In the genomic region with DNA sequence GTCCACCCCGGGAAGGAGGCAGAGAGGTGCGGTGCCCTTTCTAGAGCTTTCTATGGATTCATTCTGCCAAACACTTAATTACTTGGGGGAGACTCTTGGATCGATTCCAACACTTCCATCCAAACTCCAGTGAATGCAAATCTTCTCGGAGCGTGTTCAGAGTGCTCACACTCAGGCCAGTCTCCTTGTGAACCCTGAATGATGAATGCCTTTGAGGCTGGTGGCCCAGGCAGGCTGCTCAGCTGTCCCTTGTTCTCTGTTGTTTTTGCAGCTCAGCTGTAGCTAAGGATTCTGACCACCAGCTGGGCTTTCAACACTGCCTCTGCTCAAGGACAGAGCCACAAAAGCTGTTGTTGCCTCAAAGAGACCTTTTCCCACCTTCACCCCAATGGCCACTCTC, we compare ENCODE assay signal across 22 mouse cellular contexts.
DNase-seq lines count a peak whose midpoint lies in the region; ATAC-seq lines count a peak whose summit lies in the region.
"Had no signal": no experiment of that assay in that cellular context is flagged by ENCODE, and none has a peak within 500 bp of the region (broad histone marks: within the 10 kb centered on the region; RNA-seq: fewer than 3 reads in every experiment).

No protein-coding gene starts in this region.

- peak; percentile 33; the same call in 1 of the 2 replicates for ATAC-seq in forebrain, embryonic 12.5 days (ENCODE audit: low FRiP score)
- peak; percentile 76 for ATAC-seq in hindbrain, embryonic 16.5 days
- ATAC-seq in hindbrain, embryonic 13.5 days (ENCODE audit: low FRiP score): no peak
- ATAC-seq in liver, embryonic 13.5 days (ENCODE audit: low read depth): no peak
- peak; percentile 41; the same call in 1 of the 2 replicates for ATAC-seq in neural tube, embryonic 14.5 days (ENCODE audit: low read depth)
- ATAC-seq: CD4-positive, CD25-positive, alpha-beta regulatory T cell, adult 4 months; Patski had no signal

- H3K4me3 ChIP-seq in forebrain, embryonic 12.5 days (replicated peaks): no peak overlapping the region
- no peak overlapping the region for H3K4me3 ChIP-seq in forebrain, embryonic 10.5 days
- no peak overlapping the region for H3K4me3 ChIP-seq in hindbrain, embryonic 16.5 days (ENCODE audit: low read length)
- H3K4me3 ChIP-seq in hindbrain, embryonic 13.5 days: no peak overlapping the region
- H3K4me3 ChIP-seq in liver, embryonic 13.5 days (replicated peaks): no peak overlapping the region
- H3K4me3 ChIP-seq in neural tube, embryonic 14.5 days (ENCODE audit: low read depth, low read length): no peak overlapping the region
- H3K4me3 ChIP-seq: embryonic facial prominence, embryonic 13.5 days; limb, embryonic 12.5 days; megakaryocyte, embryonic 14.5 days had no signal

- H3K9ac ChIP-seq in forebrain, embryonic 12.5 days: no peak overlapping the region
- no peak overlapping the region for H3K9ac ChIP-seq in hindbrain, embryonic 16.5 days (ENCODE audit: low read depth, low read length)
- H3K9ac ChIP-seq in hindbrain, embryonic 13.5 days: no peak overlapping the region
- no peak overlapping the region for H3K9ac ChIP-seq in liver, embryonic 13.5 days
- no peak overlapping the region for H3K9ac ChIP-seq in neural tube, embryonic 14.5 days (replicated peaks; ENCODE audit: low read depth, low read length)
- H3K9ac ChIP-seq: embryonic facial prominence, embryonic 13.5 days; limb, embryonic 12.5 days had no signal

- peaks cover 5% of the 10 kb centered on the region for H3K4me1 ChIP-seq in forebrain, embryonic 12.5 days
- H3K4me1 ChIP-seq in forebrain, embryonic 10.5 days: peaks cover 8% of the 10 kb centered on the region
- peaks cover 3% of the 10 kb centered on the region; the same call in 1 of the 2 replicates for H3K4me1 ChIP-seq in hindbrain, embryonic 16.5 days (ENCODE audit: control insufficient read depth, insufficient read depth, low read depth, low read length)
- H3K4me1 ChIP-seq in hindbrain, embryonic 13.5 days (replicated peaks): peaks cover 8% of the 10 kb centered on the region; the same call in 1 of the 2 replicates
- H3K4me1 ChIP-seq in liver, embryonic 13.5 days (replicated peaks): peaks cover 53% of the 10 kb centered on the region
- H3K4me1 ChIP-seq in neural tube, embryonic 14.5 days (ENCODE audit: control insufficient read depth, insufficient read depth, low read length): no peaks in the 10 kb centered on the region
- H3K4me1 ChIP-seq: limb, embryonic 12.5 days had no signal

- H3K36me3 ChIP-seq in forebrain, embryonic 12.5 days (replicated peaks): no peaks in the 10 kb centered on the region
- H3K36me3 ChIP-seq in forebrain, embryonic 10.5 days (replicated peaks): no peaks in the 10 kb centered on the region
- no peaks in the 10 kb centered on the region for H3K36me3 ChIP-seq in hindbrain, embryonic 16.5 days (ENCODE audit: control insufficient read depth, insufficient read depth, low read length)
- H3K36me3 ChIP-seq in hindbrain, embryonic 13.5 days: no peaks in the 10 kb centered on the region
- no peaks in the 10 kb centered on the region for H3K36me3 ChIP-seq in liver, embryonic 13.5 days
- H3K36me3 ChIP-seq in neural tube, embryonic 14.5 days (ENCODE audit: control insufficient read depth, insufficient read depth, low read length): no peaks in the 10 kb centered on the region
- H3K36me3 ChIP-seq: embryonic facial prominence, embryonic 13.5 days; limb, embryonic 12.5 days had no signal

- 33% methylated on average over 5 of the region's 5 CpGs for WGBS in forebrain, embryonic 12.5 days
- WGBS in forebrain, embryonic 10.5 days: 72% methylated on average over 5 of the region's 5 CpGs
- WGBS in hindbrain, embryonic 16.5 days: 35% methylated on average over 5 of the region's 5 CpGs
- 36% methylated on average over 5 of the region's 5 CpGs for WGBS in hindbrain, embryonic 13.5 days
- WGBS in liver, embryonic 13.5 days (ENCODE audit: insufficient replicate concordance): 77% methylated on average over 5 of the region's 5 CpGs
- 36% methylated on average over 5 of the region's 5 CpGs for WGBS in neural tube, embryonic 14.5 days

- no peak for DNase-seq in forebrain, embryonic 10.5 days (ENCODE audit: extremely low spot score, low spot score)
- DNase-seq in liver, embryonic 13.5 days: no peak
- DNase-seq in liver: no peak
- DNase-seq in neural tube, embryonic 10.5 days (ENCODE audit: extremely low spot score, low spot score): no peak
- DNase-seq: adrenal gland, adult 8-10 months; cerebellum, adult 9-11 months; gastrocnemius, postnatal 14 days; kidney, adult 2 months; kidney, postnatal 25 days; lung, postnatal 10 days; midbrain, embryonic 14.5 days; right cerebral cortex, adult 18-20 months; thymus, postnatal 14 days had no signal

- H3K9me3 ChIP-seq in forebrain, embryonic 12.5 days: no peaks in the 10 kb centered on the region
- no peaks in the 10 kb centered on the region for H3K9me3 ChIP-seq in forebrain, embryonic 10.5 days
- no peaks in the 10 kb centered on the region for H3K9me3 ChIP-seq in hindbrain, embryonic 16.5 days (ENCODE audit: control insufficient read depth, low read length)
- H3K9me3 ChIP-seq in hindbrain, embryonic 13.5 days: no peaks in the 10 kb centered on the region
- H3K9me3 ChIP-seq in liver, embryonic 13.5 days (replicated peaks): no peaks in the 10 kb centered on the region
- H3K9me3 ChIP-seq in neural tube, embryonic 14.5 days (ENCODE audit: control insufficient read depth, low read length): no peaks in the 10 kb centered on the region
- H3K9me3 ChIP-seq: embryonic facial prominence, embryonic 13.5 days; limb, embryonic 12.5 days had no signal

- no peaks in the 10 kb centered on the region for H3K27me3 ChIP-seq in forebrain, embryonic 12.5 days
- no peaks in the 10 kb centered on the region for H3K27me3 ChIP-seq in forebrain, embryonic 10.5 days (ENCODE audit: poor library complexity, severe bottlenecking)
- no peaks in the 10 kb centered on the region for H3K27me3 ChIP-seq in hindbrain, embryonic 16.5 days (replicated peaks; ENCODE audit: control insufficient read depth, insufficient read depth, low read length)
- no peaks in the 10 kb centered on the region for H3K27me3 ChIP-seq in hindbrain, embryonic 13.5 days
- H3K27me3 ChIP-seq in liver, embryonic 13.5 days: no peaks in the 10 kb centered on the region
- no peaks in the 10 kb centered on the region for H3K27me3 ChIP-seq in neural tube, embryonic 14.5 days (ENCODE audit: control insufficient read depth, insufficient read depth, low read length)
- H3K27me3 ChIP-seq: embryonic facial prominence, embryonic 13.5 days; Patski had no signal

- H3K4me2 ChIP-seq in forebrain, embryonic 12.5 days: no peak overlapping the region
- no peak overlapping the region for H3K4me2 ChIP-seq in hindbrain, embryonic 16.5 days (ENCODE audit: low read length)
- H3K4me2 ChIP-seq in hindbrain, embryonic 13.5 days: no peak overlapping the region
- no peak overlapping the region for H3K4me2 ChIP-seq in liver, embryonic 13.5 days
- H3K4me2 ChIP-seq in neural tube, embryonic 14.5 days (ENCODE audit: low read depth, low read length): no peak overlapping the region
- H3K4me2 ChIP-seq: embryonic facial prominence, embryonic 13.5 days; limb, embryonic 12.5 days had no signal

- no peak overlapping the region for H3K27ac ChIP-seq in forebrain, embryonic 12.5 days
- H3K27ac ChIP-seq in forebrain, embryonic 10.5 days: no peak overlapping the region
- H3K27ac ChIP-seq in hindbrain, embryonic 16.5 days (ENCODE audit: low read depth, low read length): no peak overlapping the region
- no peak overlapping the region for H3K27ac ChIP-seq in hindbrain, embryonic 13.5 days
- H3K27ac ChIP-seq in liver, embryonic 13.5 days: peak overlapping the region; percentile 34
- H3K27ac ChIP-seq in neural tube, embryonic 14.5 days (ENCODE audit: low read depth, low read length): no peak overlapping the region
- H3K27ac ChIP-seq: embryonic facial prominence, embryonic 13.5 days; limb, embryonic 12.5 days had no signal

Comparison
In these comparisons a context has a peak if more than half of its experiments do, and no peak if none do; other contexts are left out.
1. ATAC-seq: peak in forebrain, embryonic 12.5 days (single experiment), hindbrain, embryonic 16.5 days (single experiment) and neural tube, embryonic 14.5 days (single experiment); none in hindbrain, embryonic 13.5 days (single experiment) and liver, embryonic 13.5 days (single experiment).